Mouse (Mus musculus) forebrain, embryonic 16.5 days (tissue): ENCODE data around the gene Ap3d1. TPM values are rescaled to one million over a fixed set of nuclear protein-coding genes. Genes with fewer than 3 reads are reported as not detected.

Experiments
- ATAC-seq: fragments of 200-750 bp; cut with Nextera tagmentation; 2 replicates; pipeline ENCODE4 v1.8.0; 2017; ENCODE audit warnings: mild to moderate bottlenecking, moderate library complexity
- H3K27ac ChIP-seq: fragments of 300-500 bp; sonication (generic); 2 replicates; pipeline ENCODE4 v1.5.1; 2014; ENCODE audit warnings: low read length, control low read depth
- H3K27me3 ChIP-seq: fragments of 300-500 bp; sonication (generic); replicated peaks from 2 replicates; pipeline ENCODE4 v1.6.1; 2014; ENCODE audit warnings: low read length; ENCODE audit not compliant: control insufficient read depth, insufficient read depth
- H3K36me3 ChIP-seq: fragments of 300-500 bp; sonication (generic); 2 replicates; pipeline ENCODE4 v1.6.1; 2014; ENCODE audit not compliant: control insufficient read depth, insufficient read depth
- H3K4me1 ChIP-seq: fragments of 300-500 bp; sonication (generic); replicated peaks from 2 replicates; pipeline ENCODE4 v1.6.1; 2014; ENCODE audit warnings: low read length; ENCODE audit not compliant: control insufficient read depth, insufficient read depth
- H3K4me2 ChIP-seq: fragments of 300-500 bp; sonication (generic); 2 replicates; pipeline ENCODE4 v1.6.1; 2014; ENCODE audit warnings: mild to moderate bottlenecking, low read length, control low read depth
- H3K4me3 ChIP-seq: fragments of 300-500 bp; sonication (generic); replicated peaks from 2 replicates; pipeline ENCODE4 v1.5.1; 2014; ENCODE audit warnings: mild to moderate bottlenecking, low read length, control low read depth
- H3K9ac ChIP-seq: fragments of 300-500 bp; sonication (generic); replicated peaks from 2 replicates; pipeline ENCODE4 v1.6.1; 2014; ENCODE audit warnings: low read depth, low read length, control low read depth
- H3K9me3 ChIP-seq: fragments of 300-500 bp; sonication (generic); 2 replicates; pipeline ENCODE4 v1.6.1; 2016; ENCODE audit warnings: low read length; ENCODE audit not compliant: control insufficient read depth
- WGBS: fragments of 180-500 bp; shearing (Covaris S2); extraction: QIAGEN DNeasy Blood & Tissue Kit; methylation state at CpG from one replicate; pipeline ENCODE4 v1.1.7; 2014; 5-methylcytosine and 5-hydroxymethylcytosine counted together
- polyA plus RNA-seq: library from polyadenylated mRNA; unstranded; fragments of >200 nt; fragmentation: Nextera tagmentation; extraction: Ambion mirVana; gene quantifications from 2 replicates; pipeline ENCODE4 v1.2.1, GENCODE M21; 2015

Gene Ap3d1
- polyA plus RNA-seq, 1 experiment from 2014 or later, result 102 TPM

DNA sequence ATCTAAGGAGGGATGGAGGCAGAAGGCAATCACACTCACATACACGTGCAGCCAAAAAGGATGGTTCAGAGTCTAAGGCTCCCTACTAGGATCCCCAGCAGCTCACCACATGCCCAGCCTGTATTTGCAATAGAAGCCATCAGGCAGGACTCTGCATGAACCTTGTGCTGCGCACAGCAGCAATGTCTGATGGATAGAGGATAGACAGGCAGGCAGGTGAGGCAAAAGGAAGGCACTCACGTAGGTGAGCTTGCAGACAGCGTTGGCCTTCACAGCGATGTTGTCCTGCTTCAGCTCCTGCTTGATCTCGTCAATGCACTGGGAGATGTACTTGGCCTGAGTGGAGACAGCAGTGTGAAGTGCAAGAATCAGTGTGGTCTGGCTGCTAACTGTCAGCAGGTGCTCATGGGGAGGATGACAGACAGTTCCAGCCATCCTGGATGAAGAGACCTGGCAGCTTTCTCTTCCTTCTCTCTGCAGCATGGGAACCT, 9.4 kb downstream of the Ap3d1 start:
- WGBS, result 91% methylated on average over 6 of the region's 6 CpGs
- H3K9ac ChIP-seq, result no peak overlapping the region
- no peaks in the 10 kb centered on the region for H3K9me3 ChIP-seq
- H3K4me2 ChIP-seq, result no peak overlapping the region
- no peak for ATAC-seq
- peaks cover 25% of the 10 kb centered on the region for H3K36me3 ChIP-seq
- H3K4me3 ChIP-seq, result no peak overlapping the region
- H3K27ac ChIP-seq, result no peak overlapping the region
- no peaks in the 10 kb centered on the region for H3K27me3 ChIP-seq
- H3K4me1 ChIP-seq, result peaks cover 14% of the 10 kb centered on the region

DNA sequence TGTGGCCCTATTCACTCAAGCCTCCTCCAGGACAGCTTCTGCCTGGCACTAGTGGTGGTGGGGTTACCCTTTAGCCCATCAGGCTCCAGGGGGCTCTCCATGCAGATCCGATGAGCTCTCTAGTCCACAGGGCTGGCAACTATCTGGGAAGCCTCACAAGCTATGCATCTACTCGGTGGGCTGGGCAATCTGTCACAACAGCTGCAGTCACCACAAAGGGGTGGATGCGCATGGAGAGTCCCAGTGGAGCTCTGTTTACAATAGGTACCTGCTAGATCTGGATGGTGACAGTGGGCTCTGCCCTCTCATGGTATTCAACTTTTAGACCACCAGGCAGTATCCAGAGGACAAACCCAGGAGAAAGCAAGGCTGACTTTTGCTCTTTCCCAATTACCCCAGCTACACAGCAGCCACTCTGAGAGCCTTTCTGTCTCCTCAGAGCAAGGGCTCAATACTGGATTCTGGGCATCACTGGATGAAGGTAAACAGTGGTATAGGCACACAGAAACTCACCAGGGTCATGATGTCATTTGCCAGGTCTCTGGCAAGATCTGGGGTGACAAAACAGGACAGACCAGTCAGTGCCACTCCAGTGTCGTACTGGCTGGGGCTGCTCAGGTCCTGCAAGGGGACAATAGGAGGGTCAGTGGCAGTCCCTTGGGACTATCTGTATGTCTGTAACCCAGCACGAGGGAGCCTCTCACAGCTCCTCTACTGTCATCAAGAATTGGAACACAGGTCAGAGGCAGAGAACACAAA, 14.5 kb downstream of the Ap3d1 start:
- H3K27me3 ChIP-seq, result no peaks in the 10 kb centered on the region
- no peak overlapping the region for H3K9ac ChIP-seq
- no peaks in the 10 kb centered on the region for H3K4me1 ChIP-seq
- no peaks in the 10 kb centered on the region for H3K9me3 ChIP-seq
- H3K27ac ChIP-seq, result no peak overlapping the region
- no peak for ATAC-seq
- 95% methylated on average over 5 of the region's 5 CpGs for WGBS
- H3K36me3 ChIP-seq, result peaks cover 38% of the 10 kb centered on the region
- H3K4me2 ChIP-seq, result no peak overlapping the region
- no peak overlapping the region for H3K4me3 ChIP-seq

DNA sequence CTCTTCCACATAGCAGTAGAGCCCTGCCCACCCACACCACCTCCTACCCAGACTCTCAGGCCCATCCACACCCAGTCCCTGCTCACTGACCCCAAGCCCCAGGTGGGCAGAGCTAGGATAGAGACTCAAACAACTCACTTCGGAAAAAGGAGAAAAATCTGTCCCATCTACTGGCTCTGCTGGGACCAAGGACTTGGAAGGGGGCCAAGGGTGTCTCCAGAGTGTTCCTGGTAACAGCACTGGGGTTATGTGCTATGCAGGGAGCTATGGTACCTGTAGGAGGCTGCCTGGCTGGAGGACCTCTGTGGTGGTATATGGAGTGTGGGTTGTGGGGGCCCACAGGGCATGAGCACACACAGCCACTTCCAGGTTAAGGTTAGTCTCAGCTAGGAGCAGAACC, 24.8 kb downstream of the Ap3d1 start:
- no peak overlapping the region for H3K27ac ChIP-seq
- no peak overlapping the region for H3K4me2 ChIP-seq
- no peak overlapping the region for H3K9ac ChIP-seq
- no peak for ATAC-seq
- H3K36me3 ChIP-seq, result peaks cover 71% of the 10 kb centered on the region
- no peak overlapping the region for H3K4me3 ChIP-seq
- 90% methylated on average over 1 of the region's 1 CpGs for WGBS
- H3K27me3 ChIP-seq, result no peaks in the 10 kb centered on the region
- no peaks in the 10 kb centered on the region for H3K9me3 ChIP-seq
- H3K4me1 ChIP-seq, result no peaks in the 10 kb centered on the region

DNA sequence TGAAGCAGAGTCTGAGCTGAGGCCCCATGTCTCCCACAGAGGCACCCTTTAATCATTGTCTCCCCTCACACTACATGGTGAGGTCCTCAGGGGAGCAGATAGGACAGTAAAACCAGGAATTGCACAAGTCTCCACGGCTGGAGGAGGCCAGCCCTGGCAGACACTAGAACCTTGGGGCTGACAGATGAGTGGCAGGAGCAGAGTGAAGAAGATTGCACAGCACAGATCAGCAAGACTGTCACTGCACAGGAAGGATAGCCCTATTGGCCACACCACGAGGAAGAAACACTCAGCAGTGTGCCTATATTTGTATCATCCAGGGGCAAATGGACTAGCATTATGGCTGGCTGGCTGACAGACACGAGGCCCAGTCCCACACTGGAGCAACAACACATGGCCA, 31.2 kb downstream of the Ap3d1 start:
- ATAC-seq, result no peak
- no peak overlapping the region for H3K27ac ChIP-seq

DNA sequence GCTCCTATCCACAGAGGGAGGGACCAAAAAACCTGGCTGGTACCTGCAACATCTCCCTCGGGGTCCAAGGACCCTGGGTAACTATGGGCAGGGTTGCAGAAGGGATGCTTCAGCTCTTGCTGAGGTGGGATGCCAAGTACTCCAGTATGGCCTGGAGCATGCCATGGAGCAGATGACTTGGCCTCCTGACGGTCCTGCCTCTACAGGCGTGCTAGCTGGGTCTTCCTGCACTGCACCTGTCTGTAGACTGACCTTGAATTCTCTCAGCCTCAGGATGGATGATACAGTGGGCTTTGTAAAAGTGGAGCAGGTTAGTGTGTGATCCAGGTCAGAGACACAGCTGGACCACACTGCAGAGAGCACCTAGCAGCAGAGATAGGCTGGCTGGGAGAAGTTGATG, 36.6 kb downstream of the Ap3d1 start:
- Histone ChIP-seq H3K4me3 (no peak overlapping the region), H3K4me2 (no peak overlapping the region), H3K9ac (no peak overlapping the region), H3K27me3 (no peaks in the 10 kb centered on the region), H3K9me3 (no peaks in the 10 kb centered on the region), H3K27ac (no peak overlapping the region), H3K4me1 (peaks cover 19% of the 10 kb centered on the region), H3K36me3 (peaks cover 32% of the 10 kb centered on the region)
- no peak for ATAC-seq
- WGBS, result 79% methylated on average over 3 of the region's 3 CpGs

More for the DNA sequence above, 31.2 kb downstream of the Ap3d1 start:
- Histone ChIP-seq H3K4me1 (no peaks in the 10 kb centered on the region), H3K9me3 (no peaks in the 10 kb centered on the region), H3K4me2 (no peak overlapping the region), H3K27me3 (no peaks in the 10 kb centered on the region), H3K9ac (no peak overlapping the region), H3K36me3 (peaks cover 60% of the 10 kb centered on the region), H3K4me3 (no peak overlapping the region)
- 91% methylated on average over 3 of the region's 3 CpGs for WGBS

DNA sequence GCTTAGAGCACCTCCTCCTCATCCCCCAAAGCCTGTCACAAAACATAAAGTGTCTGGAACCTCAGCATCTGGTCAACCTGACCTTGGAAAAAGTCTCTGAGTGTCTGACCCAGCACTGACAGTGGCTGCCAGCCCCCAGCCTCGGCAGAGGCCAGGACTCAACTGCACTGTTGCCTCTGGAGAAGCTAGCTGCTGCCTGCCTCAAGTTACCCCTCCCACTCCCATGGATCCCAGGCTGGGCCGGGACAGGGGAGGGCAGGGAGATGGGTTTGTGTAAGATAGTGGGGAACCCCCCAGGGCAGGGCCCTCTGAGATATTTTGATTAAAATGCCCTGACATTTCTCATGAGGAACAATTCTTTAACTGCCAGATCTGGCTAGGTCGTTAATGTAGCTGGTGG, 37.0 kb downstream of the Ap3d1 start:
- H3K27ac ChIP-seq, result no peak overlapping the region
- peaks cover 28% of the 10 kb centered on the region for H3K36me3 ChIP-seq
- H3K9me3 ChIP-seq, result no peaks in the 10 kb centered on the region
- H3K4me2 ChIP-seq, result no peak overlapping the region
- H3K4me3 ChIP-seq, result no peak overlapping the region
- 0 out of 2 replicates have a peak overlapping the region, but pooled peaks have one; percentile 11 for H3K9ac ChIP-seq
- H3K27me3 ChIP-seq, result no peaks in the 10 kb centered on the region
- ATAC-seq, result no peak
- peaks cover 23% of the 10 kb centered on the region for H3K4me1 ChIP-seq
- 71% methylated on average over 3 of the region's 3 CpGs for WGBS

DNA sequence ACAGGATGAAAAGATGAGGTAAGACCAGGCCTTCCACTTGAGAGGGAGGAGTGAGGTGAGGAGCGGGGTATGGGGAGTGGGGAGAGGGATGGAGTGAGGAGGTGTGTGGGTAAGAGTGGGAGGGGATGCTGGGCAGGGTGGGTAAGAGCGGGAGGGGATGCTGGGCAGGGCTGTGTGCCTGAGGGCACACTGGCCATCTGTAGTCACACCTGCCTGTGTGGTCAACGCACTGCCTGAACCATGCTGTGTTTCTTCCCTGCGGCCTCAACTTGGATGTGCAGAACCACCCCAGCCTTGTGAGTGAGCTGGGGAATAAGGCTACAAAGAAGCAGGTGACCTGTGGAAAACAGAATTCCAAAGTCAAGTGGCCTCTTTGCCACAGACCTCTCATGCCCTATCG, 37.6 kb downstream of the Ap3d1 start:
- H3K9me3 ChIP-seq, result no peaks in the 10 kb centered on the region
- H3K27ac ChIP-seq, result no peak overlapping the region
- H3K4me3 ChIP-seq, result no peak overlapping the region
- 92% methylated on average over 5 of the region's 5 CpGs for WGBS
- peaks cover 29% of the 10 kb centered on the region for H3K4me1 ChIP-seq
- H3K27me3 ChIP-seq, result no peaks in the 10 kb centered on the region
- no peak overlapping the region for H3K9ac ChIP-seq
- H3K4me2 ChIP-seq, result no peak overlapping the region
- no peak for ATAC-seq
- H3K36me3 ChIP-seq, result peaks cover 22% of the 10 kb centered on the region

DNA sequence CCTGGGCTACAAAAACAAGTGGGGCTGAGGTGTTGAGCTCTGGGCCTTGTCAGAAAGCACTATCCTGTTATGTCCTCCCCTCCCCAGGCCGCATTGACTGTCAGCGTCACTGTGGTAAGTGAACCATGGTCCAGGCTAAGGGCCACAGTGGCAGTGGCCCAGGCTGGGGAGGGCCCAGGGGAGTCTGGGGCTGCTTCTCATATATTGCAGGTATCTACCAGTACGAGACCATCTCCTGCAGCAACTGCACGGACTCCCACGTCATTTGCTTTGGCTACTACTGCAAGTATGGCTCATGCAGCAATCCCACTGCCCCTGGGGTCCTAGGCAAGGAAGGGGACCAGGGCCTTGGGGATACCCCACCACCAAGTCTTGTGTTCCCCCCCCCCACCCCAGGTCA, 38.4 kb downstream of the Ap3d1 start:
- 93% methylated on average over 5 of the region's 5 CpGs for WGBS
- peak overlapping the region; percentile 42; the same call in 1 of the 2 replicates for H3K9ac ChIP-seq

DNA sequence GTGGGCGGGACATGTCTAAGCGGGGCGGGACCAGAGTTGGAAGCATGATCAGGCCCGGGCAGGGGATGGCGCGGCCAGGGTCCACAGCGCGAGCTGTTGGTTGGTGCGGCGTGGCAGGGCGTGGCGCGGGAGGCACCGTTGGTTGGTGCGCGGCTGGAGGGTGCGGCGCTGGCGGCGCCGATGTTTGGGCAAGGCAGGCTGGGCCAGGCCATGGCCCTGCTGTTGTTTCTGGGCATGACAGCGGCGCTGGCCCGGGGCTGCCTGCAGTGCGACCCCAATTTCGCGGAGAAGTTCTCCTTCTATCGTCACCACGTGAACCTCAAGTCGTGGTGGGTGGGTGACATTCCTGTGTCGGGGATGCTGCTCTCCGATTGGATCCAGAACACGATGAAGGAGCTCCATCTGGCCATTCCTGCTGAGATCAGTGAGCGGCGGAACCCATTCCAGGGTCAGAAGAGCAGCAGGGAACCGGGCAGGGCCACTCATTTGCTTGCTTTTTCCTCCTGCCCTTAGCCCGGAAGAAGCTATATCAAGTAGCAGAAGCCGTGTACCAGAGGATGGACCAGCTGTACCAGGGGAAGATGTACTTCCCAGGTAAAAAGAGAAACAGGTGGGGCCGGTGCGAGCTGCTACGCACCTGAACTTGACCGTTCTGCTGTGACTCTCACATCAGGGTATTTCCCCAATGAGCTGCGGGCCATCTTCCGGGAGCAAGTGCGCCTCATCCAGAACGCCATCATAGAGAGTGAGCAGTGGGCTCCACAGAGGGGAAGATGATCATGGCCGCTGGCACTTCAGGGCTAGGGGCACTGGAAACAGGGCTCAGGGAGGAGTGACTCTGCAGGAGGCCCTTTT, 39.3 kb downstream of the Ap3d1 start:
- Histone ChIP-seq H3K27ac (peak overlapping the region; percentile 93), H3K9ac (peak overlapping the region; percentile 42), H3K4me1 (peaks cover 38% of the 10 kb centered on the region), H3K4me2 (peak overlapping the region; percentile 76), H3K4me3 (peak overlapping the region; percentile 86), H3K9me3 (no peaks in the 10 kb centered on the region), H3K27me3 (no peaks in the 10 kb centered on the region), H3K36me3 (peaks cover 10% of the 10 kb centered on the region; the same call in 1 of the 2 replicates)
- ATAC-seq, result peak; percentile 84
- WGBS, result 3% methylated on average over 47 of the region's 47 CpGs

More for the DNA sequence above, 38.4 kb downstream of the Ap3d1 start:
- Histone ChIP-seq H3K9me3 (no peaks in the 10 kb centered on the region), H3K27me3 (no peaks in the 10 kb centered on the region), H3K4me2 (peak overlapping the region; percentile 76), H3K4me1 (peaks cover 30% of the 10 kb centered on the region), H3K36me3 (peaks cover 15% of the 10 kb centered on the region), H3K27ac (no peak overlapping the region), H3K4me3 (no peak overlapping the region; the same call in 1 of the 2 replicates)
- no peak for ATAC-seq
